Mouse (Mus musculus): ENCODE measurements at regions not wholly inside any gene's neighbourhood (a gene's known extent, or its start where the extent isn't known, plus 50 kb on each side); places are given as distances from the start of the nearest gene placed in this dataset.
A peak's percentile ranks its signal among the peaks of the same experiment; 100 is the strongest.

DNA sequence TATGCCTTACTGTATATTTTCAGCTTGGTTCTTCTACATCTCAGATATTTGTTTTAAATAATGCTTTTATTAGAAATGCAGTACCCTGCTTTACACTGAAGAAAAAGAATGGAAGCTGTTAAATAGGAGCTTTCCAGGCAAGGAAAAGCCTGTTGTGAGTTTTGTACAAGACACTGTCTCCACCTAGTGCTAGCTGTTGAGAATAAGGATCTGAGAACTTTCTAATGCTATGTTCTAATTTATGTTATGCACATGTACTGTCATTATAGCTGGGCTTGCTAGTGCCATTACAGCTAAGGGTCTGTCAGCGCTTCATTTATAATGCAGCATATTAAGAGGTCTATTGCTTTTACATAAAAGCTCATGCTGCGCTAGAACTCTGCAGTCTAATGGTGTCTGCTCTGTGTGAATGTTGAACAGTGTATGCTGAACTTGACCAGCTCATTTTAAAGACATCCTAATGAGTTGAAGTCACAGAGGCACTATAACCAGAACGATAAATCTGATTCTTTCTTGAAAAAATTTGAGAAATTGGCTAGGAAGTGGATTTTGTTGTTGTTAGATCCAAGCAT is 315.4 kb upstream of the Dnajc24 start:
- no peak for DNase-seq (ENCODE audit: low spot score in 2 of 2)

DNA sequence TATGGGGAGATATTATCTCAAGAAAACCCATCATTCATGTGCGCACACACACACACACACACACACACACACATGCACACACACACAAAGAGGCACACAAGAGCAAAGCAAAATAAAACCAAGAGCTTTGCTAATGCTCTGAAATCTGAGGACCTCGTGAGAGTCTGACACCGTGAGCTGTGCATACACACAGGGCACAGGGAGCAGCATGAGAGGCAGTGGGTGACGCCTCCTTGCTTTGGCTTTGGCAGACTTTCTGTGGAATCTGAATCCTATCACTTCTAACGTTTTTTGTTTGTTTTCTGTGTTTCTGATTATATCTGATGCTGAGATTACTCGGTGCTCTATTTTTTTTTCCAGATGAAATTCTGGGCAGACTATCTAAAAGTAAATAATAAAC is 343.4 kb upstream of the Dnajc24 start:
- DNase-seq (ENCODE audit: low spot score in 2 of 2), result no peak

DNA sequence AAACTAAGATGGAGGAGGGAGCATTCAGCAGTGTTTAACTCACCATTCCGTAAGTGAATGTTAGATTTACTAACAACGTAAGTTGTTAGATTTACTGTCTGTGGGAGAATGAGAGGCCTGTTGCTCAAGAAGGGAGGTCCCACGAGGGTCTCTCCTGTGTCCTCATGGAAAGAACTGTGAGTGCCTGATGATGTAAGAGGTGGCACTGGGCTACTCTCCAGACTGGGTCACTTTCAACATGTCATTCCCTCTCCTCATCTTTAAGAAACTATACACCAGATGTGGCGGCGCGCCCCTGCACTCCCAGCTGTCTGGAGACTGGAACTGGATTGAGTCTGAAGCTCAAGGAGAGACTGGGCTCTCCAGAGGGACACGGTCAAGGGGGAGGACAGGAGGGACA is 343.9 kb upstream of the Dnajc24 start:
- no peak for DNase-seq (ENCODE audit: low spot score in 2 of 2)

DNA sequence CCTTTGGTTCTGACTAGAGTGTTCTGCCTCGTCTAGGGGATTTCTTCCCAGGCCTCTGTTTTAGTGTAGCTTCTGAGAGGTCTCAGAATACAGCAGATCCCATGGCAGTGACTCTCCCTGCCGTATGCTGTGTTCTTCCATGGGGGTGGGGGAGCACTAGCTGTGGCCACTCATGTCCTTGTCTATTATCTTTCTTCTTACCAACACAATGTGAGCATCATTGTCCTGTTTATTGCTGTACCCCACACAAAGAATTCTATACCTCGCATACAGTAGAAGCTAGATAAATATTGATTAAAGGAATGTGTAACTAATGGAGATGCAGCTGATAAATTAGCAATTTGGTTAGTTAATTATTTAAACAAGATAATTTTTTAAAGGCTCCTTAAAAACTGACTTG is 337.5 kb upstream of the Mpped2 start:
- no peak for DNase-seq (ENCODE audit: low spot score in 2 of 2)

DNA sequence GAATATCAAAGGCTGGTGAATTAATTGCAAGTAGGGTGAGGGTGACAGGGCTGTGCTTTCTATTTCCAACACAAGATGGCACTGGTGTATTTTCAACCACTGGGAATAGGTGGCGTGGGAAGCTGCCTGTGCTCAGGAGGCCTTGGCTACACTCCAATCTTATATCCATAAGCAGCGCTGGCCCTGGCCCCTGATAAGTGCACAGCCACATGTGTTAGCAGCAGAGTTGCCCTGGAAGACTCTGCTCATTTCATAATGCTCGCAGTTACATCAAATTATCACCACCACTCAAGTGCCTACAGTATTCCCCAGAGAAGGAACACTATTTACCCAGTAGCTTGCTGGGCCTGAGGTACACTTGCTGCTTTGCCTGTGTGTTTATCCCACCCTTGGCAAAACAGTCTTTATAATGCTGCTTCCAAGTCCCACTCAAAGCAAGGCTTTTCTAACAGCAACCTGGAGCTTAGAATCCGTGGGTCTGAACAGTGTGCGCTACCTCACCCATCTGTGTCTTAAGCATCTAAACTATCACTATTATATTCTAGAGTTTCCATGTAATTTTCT is 337.0 kb upstream of the Mpped2 start:
- peak; percentile 33 to 53 for DNase-seq (ENCODE audit: low spot score in 2 of 2)

DNA sequence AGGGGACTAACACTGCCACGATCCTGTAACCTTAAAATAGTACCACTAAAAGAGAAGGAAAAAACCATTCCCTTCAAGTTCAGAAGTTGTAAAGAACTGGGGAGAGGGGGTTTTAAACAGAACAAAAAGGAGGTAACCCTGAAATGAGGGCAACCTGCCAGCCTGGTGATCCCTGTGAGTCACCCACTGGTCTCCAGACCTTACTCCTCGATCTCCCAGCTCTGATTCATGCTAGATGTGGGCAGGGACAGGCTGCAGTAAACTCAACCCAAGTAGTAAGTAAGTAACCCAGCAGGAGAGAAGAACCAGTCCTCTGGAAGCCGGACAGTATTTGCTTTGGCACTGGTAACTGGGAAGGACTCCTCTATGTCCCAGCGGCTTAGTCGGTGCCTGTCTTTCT is 324.4 kb upstream of the Mpped2 start:
- DNase-seq (ENCODE audit: low spot score in 2 of 2), result no peak

DNA sequence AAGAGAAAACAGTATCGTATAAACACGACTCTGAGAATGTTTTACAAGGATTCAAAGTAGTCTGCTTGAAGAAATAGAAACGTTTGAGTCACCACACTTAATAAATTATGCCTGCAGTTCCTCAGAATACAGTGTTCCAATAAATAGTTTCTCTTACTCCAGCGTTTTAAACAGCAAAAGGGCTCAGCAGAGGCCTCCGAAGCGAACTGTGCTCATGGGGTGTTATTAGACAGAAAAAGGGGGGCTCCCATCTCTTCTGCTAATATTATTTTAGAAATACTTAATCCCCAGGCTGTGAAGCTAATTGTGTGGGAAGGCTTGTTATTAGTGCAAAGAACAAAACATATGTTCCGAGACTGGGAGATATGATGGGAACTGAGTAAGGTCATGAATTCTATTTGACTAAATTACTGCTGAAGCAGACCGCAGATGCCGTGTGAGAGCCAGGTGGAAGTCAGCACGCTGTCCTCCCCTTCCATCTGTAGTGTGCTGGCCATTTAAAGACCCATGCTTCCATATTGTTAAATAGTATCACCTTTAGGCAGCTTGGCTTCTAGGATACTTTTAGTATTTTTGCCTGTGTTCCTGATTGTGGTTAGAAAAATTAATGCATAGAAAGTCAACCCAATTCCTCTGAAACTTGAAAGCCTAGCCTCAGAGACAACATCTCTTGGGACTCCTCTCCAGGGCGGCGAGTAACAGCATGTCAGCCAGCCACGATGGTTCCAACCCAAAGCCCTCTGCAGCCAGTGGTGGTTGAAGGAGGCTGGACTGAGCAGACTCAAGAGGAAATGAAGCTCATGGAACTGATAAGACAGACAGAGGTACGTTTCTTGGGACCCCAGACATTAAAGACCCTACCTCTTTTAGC is 309.4 kb upstream of the Mpped2 start:
- no peak for DNase-seq (ENCODE audit: low spot score in 2 of 2)

DNA sequence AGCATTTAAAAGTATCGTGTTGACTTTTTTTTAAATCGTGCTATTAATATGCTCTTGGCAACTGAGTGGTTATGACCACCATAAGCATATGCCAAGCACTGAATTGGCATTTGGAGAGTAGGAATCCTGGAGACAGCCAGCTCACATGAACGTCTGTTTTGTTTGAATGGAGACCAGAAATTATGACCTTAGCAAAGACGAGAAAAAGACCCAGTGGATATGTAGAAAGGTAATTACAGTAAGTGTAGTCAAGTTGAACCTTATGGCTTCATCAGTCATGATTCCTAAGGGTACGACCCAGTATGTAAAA is 308.8 kb upstream of the Mpped2 start:
- no peak for DNase-seq (ENCODE audit: low spot score in 2 of 2)

DNA sequence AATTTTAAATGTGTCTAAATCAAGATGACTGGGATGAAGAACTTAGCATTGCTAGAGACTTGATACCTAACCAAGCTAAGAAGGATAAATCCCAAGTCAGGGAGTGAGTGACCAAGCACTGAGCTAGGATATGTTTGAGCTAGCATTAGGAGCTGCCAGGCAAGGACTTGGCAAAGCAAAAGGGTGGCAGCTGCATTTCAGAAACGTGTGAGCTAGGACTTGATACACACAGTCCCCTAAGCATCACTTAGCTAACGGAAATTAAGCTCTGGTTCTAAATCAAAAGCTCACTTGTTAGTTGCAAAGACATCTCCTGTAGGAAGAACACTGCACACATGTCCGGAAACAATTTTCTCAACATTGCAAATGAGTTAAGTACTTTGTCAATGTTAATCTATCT is 308.2 kb upstream of the Mpped2 start:
- no peak for DNase-seq (ENCODE audit: low spot score in 2 of 2)

DNA sequence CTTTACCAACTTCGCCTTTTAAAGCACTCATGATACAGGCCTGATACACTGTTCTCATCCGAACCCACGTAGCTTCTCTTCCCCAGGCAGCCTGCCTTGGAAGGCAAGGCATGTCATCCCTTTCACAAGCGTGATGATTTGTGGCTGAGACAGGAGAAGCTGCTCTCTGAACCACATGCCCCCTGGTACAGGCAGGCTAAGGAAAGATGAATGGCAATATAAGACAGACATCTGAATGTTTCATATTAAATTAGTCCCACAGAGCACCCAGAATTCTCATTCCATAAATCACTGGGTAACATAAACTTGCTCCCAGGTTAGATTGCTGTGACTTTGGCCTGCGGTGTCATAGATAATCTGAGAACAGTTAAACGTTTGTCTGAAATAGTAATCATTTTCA is 280.9 kb upstream of the Mpped2 start:
- DNase-seq (ENCODE audit: low spot score in 2 of 2), result no peak

DNA sequence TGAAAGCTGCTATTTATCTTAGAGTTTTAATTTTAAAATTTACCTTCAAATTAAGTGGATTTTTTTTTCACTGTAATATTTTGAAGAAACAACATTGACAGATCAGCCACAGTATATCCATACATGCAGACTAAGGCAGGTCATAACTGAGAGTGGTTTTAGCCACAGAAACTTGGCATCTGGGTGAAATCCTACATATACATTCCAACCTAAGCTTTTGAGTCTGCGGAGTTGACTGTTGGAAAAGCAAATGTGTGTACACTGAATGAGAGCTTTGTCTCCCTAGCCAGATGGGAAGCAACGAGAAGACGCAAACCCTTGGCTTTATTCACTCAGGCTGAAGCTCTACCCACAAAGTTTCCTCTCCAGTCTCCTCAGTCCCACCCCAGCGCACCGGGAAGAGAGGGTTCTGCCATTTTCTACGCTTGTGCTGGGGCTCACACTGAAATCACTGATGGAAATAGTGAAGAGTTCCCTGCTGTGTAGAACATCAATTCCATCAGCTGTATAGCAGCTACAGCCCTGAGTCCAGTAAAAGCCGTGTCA is 277.5 kb upstream of the Mpped2 start:
- DNase-seq (ENCODE audit: low spot score in 2 of 2), result no peak

DNA sequence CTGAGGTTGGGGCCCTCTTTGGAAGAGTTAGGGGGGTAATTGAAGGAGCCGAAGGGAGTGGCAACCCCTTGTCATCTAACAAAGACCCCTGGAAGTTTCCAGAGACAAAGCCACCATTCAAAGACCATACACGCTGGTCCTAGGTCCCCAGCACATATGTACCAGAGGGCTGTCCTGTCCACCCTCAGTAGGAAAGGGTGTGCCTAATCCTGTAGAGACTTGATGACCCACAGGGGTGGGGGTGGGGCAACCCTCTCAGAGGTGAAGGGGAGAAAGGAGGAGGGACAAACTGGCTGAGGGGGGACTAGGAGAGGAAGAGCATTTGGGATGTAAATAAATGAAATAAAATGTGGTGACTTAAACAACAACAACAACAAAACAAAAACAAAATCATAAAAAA is 274.9 kb upstream of the Mpped2 start:
- DNase-seq (ENCODE audit: low spot score in 2 of 2), result no peak

DNA sequence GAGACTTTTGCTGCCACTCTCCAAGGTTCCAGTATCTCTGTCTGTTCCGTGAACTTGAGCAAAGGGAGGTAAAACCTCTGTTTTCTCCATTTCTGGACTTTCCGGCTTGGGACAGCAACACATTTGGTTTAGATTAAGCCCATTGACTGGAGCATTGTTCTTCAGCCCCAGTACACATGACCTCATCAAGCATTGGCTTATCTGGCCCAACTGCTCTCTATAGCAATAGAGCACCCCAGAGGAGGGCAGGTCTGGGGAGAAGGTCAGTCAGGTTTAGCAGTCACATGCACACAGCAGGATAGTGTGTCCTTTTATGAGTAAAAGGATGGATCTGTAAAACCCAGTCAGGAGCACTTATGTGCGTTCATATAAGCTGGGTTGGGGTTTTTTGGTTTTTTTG is 268.1 kb upstream of the Mpped2 start:
- no peak for DNase-seq (ENCODE audit: low spot score in 2 of 2)

DNA sequence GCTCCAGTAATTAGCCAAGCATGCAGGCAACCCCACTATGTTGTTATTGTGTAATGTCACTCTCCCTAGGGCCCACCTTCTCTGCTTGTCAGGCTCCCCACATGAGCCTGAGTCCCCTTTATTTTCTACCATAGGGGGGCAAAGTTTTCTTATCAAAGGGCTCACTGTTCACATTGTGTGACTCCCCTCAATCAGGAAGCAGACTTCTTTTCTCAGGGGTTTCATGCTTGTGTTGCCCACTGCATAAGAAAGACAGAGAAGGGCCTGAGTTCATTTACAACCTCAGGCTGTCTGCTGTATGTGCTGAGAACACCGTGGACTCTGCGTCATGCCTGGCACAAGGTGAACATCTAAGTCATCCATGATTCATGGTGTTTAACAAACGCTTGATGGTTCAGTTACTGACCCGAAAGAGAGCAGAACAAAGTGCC is 267.6 kb upstream of the Mpped2 start:
- no peak for DNase-seq (ENCODE audit: low spot score in 2 of 2)

DNA sequence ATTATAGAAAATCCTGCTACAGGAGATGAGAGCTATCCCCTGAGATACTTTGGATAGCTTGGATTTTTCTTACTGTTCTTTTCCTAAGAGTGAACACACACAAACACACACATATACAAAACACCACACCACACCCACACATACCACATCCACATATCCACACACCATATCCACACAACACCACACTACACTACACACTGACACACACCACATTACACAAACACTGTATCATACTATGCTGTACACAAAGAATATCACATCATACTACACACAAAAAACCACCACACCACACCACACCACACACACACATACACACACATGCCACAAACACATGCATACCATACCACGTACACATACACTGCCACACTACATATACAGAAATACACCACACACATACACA is 267.1 kb upstream of the Mpped2 start:
- no peak for DNase-seq (ENCODE audit: low spot score in 2 of 2)

DNA sequence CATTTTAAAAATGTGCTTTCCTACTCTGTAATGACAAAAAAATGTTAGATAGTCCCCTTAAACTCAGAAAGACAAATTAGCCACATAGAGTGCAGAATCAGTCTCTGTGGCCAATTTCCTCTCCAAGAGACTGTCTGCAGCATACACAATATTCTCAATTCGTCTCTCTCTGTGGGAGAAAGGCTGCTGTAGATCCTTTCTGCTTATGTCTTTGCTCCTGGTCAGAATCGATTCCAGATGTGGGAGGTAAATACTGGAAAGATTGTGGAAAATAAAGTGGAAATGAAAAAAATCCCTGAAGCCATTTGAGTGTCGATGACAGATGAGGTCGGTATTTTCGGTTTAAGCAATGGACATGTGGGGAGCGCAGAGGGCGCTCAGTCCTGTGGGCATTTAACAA is 265.8 kb upstream of the Mpped2 start:
- no peak for DNase-seq (ENCODE audit: low spot score in 2 of 2)

DNA sequence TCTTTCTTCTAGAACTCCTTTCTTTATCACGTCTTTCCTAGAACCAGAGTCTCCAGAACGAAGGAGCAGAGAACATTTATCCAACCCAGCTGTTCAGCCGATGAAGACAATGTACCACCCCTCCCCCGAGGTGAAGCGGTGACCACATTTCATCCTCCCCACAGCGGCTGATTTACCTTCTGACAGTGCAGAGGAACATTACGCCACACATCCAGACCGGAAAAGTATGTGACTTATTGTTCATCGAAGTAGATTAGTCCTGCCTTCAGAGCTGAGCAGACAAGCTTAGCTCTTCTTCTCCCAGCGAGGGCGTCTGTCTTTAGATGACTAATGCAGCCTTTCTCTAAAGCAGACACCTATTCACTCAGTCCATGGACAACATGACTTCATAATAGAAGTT is 264.2 kb upstream of the Mpped2 start:
- no peak for DNase-seq (ENCODE audit: low spot score in 2 of 2)

DNA sequence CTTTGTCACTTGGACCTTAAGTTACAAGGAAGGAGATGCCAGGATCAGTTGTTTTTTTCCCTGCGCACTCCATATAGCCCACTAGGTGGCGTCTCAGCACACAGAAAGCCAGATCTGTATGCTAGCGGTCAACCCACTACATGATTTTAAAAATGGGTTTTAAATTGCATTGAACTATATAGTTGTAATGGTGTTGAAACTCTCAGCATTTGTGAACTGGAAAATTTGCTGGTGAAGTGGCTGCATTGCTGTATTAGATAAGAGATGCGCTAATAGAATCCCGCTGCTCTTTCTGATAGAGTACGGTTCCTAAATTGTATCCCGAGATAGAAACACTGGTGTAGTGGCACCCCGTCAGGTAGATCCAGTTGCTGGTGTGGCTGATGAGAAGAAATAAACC is 261.9 kb upstream of the Mpped2 start:
- DNase-seq (ENCODE audit: low spot score in 2 of 2), result peak; percentile 45 to 51

DNA sequence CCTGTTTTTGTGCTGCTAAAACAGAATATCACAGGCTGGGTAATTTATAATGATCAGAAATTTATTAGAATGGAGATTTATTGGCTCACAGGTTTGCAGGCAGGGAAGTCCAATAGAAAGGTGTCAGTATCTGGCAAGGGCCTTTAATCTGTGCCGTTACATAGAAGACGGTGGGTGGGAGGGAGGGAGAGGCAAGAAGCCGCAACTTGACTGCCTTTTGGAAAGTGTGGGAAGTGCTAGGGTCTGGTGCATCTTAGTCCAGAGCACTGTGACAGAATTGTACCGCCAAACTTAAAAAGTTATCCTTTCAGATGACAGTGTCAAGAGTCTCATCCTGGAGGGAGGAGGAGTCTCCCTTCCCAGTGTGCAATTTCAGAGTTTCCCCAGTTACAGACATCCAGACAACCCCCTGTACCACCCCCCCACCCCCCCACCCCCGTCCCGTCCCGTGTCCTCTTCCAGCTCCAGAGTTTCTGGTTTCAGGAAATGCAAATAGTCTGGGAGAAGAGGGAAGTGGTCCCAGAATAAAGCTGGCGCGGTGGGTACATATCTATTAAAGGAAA is 261.4 kb upstream of the Mpped2 start:
- DNase-seq (ENCODE audit: low spot score in 2 of 2), result no peak

DNA sequence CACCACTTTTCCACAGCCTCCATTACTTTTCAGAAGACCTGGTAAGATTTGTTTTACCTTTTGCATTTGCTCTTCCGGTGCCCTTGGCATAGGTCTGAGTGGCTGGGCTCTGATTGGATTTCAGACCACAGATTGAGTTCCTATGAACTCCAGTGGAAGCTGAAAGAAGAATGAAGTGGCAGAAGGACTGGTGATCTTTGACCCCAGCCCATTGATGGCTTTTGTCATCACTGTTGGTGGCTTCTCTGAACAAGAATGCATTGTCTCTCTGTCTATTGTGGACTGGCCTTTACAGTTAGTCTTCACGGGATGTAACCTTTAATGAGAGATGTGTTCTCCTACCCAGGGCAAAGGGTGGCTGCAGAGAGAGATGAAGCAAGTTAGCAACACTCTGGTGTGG is 256.9 kb upstream of the Mpped2 start:
- DNase-seq (ENCODE audit: low spot score in 2 of 2), result no peak

DNA sequence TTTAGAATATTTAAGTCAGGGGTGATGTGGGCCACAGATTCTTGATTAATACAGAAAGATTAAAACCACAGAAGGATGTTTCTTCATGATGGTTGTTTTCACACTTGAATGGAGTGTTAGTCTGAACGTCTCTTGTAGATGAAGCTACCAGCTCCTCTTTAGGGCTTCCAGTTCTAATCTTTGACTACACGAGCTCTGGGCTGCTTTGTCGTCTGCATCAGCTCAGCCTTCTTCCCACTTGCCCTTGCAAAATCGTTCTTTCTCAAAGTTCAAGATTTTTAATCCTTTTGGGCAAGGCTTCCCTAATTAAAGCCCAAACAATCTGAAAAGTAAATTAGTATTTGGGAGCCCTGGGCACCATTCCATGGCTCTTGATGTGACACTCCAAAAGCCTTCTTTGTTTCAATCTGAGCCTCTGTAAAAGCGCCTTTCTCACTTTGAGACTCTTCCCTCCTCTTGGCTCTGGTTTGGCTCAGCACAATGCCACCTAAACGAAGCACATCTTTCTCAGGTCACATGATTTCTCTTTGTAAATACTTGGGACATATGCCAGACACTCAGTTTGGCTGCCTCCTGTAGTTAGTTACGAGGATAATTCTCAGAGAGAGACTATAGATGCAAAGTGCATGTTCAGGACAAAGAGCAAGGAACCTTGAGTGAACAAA is 238.6 kb upstream of the Mpped2 start:
- peak in 1 of 2 experiments; percentile 12 for DNase-seq (ENCODE audit: low spot score in 2 of 2)

DNA sequence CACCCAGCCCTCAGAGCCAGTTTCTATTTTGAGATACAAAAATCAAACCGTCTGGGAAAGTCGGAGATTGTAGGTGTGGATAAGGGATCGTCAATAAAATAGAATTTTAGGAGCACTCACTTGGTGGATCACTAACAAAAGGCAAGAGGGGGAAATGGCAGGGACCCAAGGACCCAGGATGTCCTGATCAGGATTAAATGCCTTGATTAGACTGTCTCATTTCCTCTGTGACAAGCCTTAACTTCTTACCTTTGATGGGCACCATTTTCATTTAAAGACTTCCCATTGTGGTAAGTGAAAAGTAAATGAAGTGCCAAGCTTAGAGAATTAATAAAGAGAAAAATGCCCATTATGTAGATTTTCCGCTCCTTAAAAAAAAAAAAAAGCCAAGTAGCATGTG is 238.0 kb upstream of the Mpped2 start:
- DNase-seq (ENCODE audit: low spot score in 2 of 2), result no peak
